Mouse (Mus musculus): Measurements from ENCODE around the gene Papln. TPM values are rescaled to one million over a fixed set of nuclear protein-coding genes. Genes with fewer than 3 reads are reported as not detected.

Papln gene
- total RNA-seq (2023) = not detected

GRCm38 (mm10) chr12:83763311-83764043 lies at the start of gene Papln:
Gene Papln (plus strand): TSS chr12:83763634.

Other genes with a start within 250 kb of the Papln start
- gene Dcaf4, start 243.2 kb upstream of the Papln start, total RNA-seq (2023) = 24.8 TPM
- 23.9 TPM for gene Zfyve1, start 166.4 kb upstream of the Papln start, total RNA-seq (2023)
- gene Rbm25, start 132.4 kb upstream of the Papln start, total RNA-seq (2023) = 375 TPM
- 65.6 TPM for gene Psen1, start 75.5 kb upstream of the Papln start, total RNA-seq (2023)
- 73.5 TPM for gene Numb, start 158.3 kb downstream of the Papln start, total RNA-seq (2023)
- 27.7 TPM for gene Riox1, start 187.0 kb downstream of the Papln start, total RNA-seq (2023)
- gene Heatr4, start 221.2 kb downstream of the Papln start, total RNA-seq (2023) = not detected
- 123 TPM for gene Acot2, start 224.2 kb downstream of the Papln start, total RNA-seq (2023)
- gene Acot1, start 245.9 kb downstream of the Papln start, total RNA-seq (2023) = 5.5 TPM

Measured in CD4-positive naive resting alpha-beta T cell, adult 76 days (primary cell).